Mouse (Mus musculus) T-cell, adult 66 days (primary cell): Measurements from ENCODE around the gene Gm45021. TPM values are rescaled to one million over a fixed set of nuclear protein-coding genes. Genes with fewer than 3 reads are reported as not detected.

Experiments used
- total RNA-seq, 2 experiments: library from RNA; stranded (reverse); gene quantifications; 3 replicates in 1 of 2; 4 replicates in 1 of 2; pipeline ENCODE4 v1.2.4; 2023

The Gm45021 gene
- total RNA-seq: not detected

GRCm38 (mm10) chr6:48589194-48589750, at the start of gene Gm45021:
Gm45021 (plus strand) TSS chr6:48589610.

DNA sequence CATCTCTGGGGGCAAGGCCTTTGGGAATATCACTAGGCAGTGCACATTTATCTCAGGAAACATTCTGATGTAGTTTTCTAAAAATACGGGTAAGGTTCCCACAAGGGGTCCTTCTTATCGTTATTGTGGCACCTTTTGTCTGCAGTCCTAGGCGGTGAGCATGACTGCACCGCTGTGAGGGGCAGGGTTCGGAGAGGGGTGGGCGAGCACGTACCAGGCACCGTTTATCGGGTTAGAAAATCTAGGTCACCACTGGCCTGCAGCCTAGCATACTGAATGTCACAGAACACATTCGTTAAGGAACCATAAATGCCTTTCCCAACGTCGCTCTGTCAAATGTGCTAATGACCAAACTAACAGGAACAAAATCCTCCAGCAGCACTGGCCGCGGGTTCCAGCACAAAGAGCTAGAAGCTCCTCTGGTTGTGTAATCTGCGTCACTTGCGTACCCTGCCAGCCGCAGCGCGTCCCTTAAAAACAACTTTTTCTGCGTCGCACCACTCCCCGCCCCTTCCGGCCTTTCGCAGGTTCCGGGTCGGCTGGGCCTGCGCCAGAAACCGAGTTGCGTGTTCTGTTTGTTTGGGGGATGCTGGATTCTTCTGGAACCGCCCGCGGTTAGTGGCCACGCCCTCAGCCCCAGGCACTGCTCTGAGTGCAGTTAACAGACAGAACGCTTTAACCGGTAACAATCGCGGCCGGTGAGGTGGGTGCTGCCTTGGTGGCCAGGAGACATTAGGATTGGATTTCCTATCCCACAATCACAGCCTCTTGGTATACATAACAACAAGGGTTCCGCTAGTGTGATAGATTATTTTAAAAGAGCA, 34.9 kb upstream of the Gm45021 start, which contains the start of gene Lrrc61:
Gene Lrrc61 (plus strand): TSS at position 517 of the 824 bp plus-strand sequence.

DNA sequence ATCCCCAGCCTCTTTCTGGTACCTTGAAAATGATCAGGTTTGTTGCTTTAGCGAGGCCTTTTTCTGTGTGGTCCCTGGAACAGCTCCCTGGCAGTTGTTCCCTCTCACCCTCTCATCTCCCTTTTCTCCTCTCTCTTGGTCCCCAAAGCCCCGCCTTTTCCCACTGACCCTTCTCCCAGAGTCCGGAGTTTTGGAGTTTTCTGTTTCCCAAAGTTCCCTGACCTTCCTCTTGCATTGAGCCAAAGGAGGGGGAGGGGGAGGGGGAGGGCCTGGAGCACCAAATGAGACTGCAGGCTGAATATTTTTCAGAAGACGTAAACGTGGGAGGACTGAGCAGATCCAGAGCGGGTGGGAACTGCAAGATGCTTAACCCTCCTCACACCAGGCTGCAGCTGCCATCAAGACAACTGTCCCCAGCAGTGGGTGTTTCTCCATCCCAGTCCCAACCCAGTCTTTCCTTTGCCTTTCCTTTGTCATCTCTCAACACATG, 16.8 kb upstream of the Gm45021 start, which contains the start of gene Rarres2:
Gene Rarres2 (minus strand): TSS at position 218 of the 490 bp plus-strand sequence.

GRCm38 (mm10) chr6:48593158-48594042, 4.0 kb downstream of the Gm45021 start, which contains the start of the genes Repin1 and Gm44965:
Repin1 (plus strand) TSS chr6:48593883.
Gm44965 (plus strand) TSS chr6:48593941.

GRCm38 (mm10) chr6:48601271-48602079, 12.1 kb downstream of the Gm45021 start, which contains the start of gene Zfp775:
Zfp775 (plus strand) TSS chr6:48602063.

DNA sequence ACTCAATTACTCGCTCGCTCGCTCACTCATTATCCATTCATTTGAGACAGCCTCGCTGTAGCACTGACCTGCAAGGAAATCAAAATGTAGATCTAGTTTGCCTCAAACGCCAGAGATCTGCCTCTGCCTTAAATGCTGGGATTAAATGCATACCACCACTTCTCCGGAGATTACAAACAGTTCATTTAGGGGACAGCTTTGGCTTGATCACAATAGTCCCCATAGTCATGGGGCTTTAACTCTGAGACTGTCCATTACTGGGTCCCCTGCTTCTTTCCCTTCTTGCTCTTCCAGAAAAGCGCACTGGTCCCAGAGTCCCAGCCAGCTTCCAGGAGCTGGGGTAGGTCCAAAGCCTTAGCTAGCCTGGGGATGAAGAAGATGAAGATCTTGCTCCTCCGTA, 37.1 kb downstream of the Gm45021 start, which contains the start of gene AI854703:
Gene AI854703 (plus strand): TSS at position 301 of the 400 bp plus-strand sequence.

GRCm38 (mm10) chr6:48646995-48647394, 57.6 kb downstream of the Gm45021 start, which contains the start of gene Gimap8:
Gimap8 (plus strand) TSS chr6:48647234.

Other genes starting within 250 kb of the Gm45021 start
- 10 to 100 TPM; 44.5 to 51.8 TPM for gene Krba1, start 194.0 kb upstream of the Gm45021 start, total RNA-seq
- 10 to 100 TPM in 1 of 2 experiments, 1 to 10 TPM in 1; 5.2 to 10.3 TPM for gene Zfp467, start 143.8 kb upstream of the Gm45021 start, total RNA-seq
- gene Sspo, start 141.4 kb upstream of the Gm45021 start, total RNA-seq: under 1 TPM; 0.50 TPM
- gene Atp6v0e2, start 52.0 kb upstream of the Gm45021 start, total RNA-seq: 1 to 10 TPM in 1 of 2 experiments, under 1 TPM in 1; 0.92 to 1.3 TPM
- gene Lrrc61, start 34.8 kb upstream of the Gm45021 start, total RNA-seq: 10 to 100 TPM; 47.2 to 48.8 TPM
- not detected for gene Rarres2, start 16.8 kb upstream of the Gm45021 start, total RNA-seq
- 1 to 10 TPM; 2.0 to 2.4 TPM for gene Repin1, start 4.3 kb downstream of the Gm45021 start, total RNA-seq
- gene Gm44965, start 4.3 kb downstream of the Gm45021 start, total RNA-seq: 1 to 10 TPM in 1 of 2 experiments, not detected in 1; 2.6 TPM
- gene Zfp775, start 12.5 kb downstream of the Gm45021 start, total RNA-seq: 1 to 10 TPM; 4.7 to 5.6 TPM
- gene AI854703, start 37.2 kb downstream of the Gm45021 start, total RNA-seq: 1 to 10 TPM in 1 of 2 experiments, under 1 TPM in 1; 0.92 to 1.3 TPM
- 100 to 1,000 TPM; 131 to 163 TPM for gene Gimap8, start 57.6 kb downstream of the Gm45021 start, total RNA-seq
- gene Gimap9, start 86.5 kb downstream of the Gm45021 start, total RNA-seq: 100 to 1,000 TPM; 123 to 132 TPM
- gene Gimap4, start 94.9 kb downstream of the Gm45021 start, total RNA-seq: 100 to 1,000 TPM; 291 to 421 TPM
- gene Gimap6, start 118.6 kb downstream of the Gm45021 start, total RNA-seq: 1,000 to 10,000 TPM; 1,277 to 1,347 TPM
- gene Gm28053, start 129.0 kb downstream of the Gm45021 start, total RNA-seq: 10 to 100 TPM; 10.8 to 18.8 TPM
- 10 to 100 TPM; 40.2 to 63.2 TPM for gene Gimap7, start 129.0 kb downstream of the Gm45021 start, total RNA-seq
- 100 to 1,000 TPM; 142 to 153 TPM for gene Gimap1, start 149.4 kb downstream of the Gm45021 start, total RNA-seq
- gene Gimap5, start 156.6 kb downstream of the Gm45021 start, total RNA-seq: 100 to 1,000 TPM; 137 to 160 TPM
- 100 to 1,000 TPM; 434 to 577 TPM for gene Gimap3, start 181.2 kb downstream of the Gm45021 start, total RNA-seq